Mouse (Mus musculus): ENCODE measurements around the gene Mrvi1. TPM values are rescaled to one million over a fixed set of nuclear protein-coding genes. Genes with fewer than 3 reads are reported as not detected.

The Mrvi1 gene
- polyA plus RNA-seq, 1 experiment = 1.7 TPM

DNA sequence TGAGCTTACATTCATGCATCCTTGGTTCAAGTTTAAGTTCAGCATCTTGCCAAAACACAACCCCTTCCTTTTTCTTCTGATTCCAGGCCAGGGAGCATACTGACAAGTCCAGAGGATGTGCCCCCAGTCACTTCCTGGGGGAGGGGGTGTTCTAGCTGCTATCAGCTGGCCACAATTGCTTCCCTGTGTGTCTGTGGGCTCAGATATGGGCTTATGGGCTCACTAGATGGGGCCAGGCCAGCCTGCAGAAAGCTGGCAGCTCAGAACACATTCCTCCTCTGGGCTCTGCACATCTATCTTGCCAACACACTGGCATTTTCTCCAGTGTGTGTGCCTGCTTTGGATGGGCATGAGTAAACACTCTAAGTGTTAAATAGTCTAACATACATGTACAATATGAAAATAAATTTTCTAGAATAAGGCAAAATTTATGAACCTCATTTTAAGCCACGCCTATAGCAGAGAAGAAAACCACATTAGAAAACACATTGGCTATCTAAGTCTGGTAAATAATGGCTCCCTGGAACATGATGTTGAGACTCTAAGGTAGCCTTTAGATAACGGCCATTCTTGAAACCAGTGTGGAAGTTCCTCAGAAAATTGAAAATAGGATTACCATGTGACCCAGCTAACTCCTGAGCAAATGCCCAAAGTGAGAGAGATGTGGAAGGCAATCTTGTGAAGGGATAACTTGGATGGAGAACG lies 22.0 kb upstream of the Mrvi1 start:
- TF ChIP-seq POLR2A (IDR thresholded peaks at IDR 0.05; ENCODE audit: borderline replicate concordance, extremely low read depth, insufficient read depth, insufficient read length, poor library complexity, severe bottlenecking) (no peak), CTCF (IDR thresholded peaks at IDR 0.05; ENCODE audit: borderline replicate concordance, extremely low read depth, insufficient read depth, insufficient read length) (no peak)
- no peak for DNase-seq (ENCODE audit: low read depth)

DNA sequence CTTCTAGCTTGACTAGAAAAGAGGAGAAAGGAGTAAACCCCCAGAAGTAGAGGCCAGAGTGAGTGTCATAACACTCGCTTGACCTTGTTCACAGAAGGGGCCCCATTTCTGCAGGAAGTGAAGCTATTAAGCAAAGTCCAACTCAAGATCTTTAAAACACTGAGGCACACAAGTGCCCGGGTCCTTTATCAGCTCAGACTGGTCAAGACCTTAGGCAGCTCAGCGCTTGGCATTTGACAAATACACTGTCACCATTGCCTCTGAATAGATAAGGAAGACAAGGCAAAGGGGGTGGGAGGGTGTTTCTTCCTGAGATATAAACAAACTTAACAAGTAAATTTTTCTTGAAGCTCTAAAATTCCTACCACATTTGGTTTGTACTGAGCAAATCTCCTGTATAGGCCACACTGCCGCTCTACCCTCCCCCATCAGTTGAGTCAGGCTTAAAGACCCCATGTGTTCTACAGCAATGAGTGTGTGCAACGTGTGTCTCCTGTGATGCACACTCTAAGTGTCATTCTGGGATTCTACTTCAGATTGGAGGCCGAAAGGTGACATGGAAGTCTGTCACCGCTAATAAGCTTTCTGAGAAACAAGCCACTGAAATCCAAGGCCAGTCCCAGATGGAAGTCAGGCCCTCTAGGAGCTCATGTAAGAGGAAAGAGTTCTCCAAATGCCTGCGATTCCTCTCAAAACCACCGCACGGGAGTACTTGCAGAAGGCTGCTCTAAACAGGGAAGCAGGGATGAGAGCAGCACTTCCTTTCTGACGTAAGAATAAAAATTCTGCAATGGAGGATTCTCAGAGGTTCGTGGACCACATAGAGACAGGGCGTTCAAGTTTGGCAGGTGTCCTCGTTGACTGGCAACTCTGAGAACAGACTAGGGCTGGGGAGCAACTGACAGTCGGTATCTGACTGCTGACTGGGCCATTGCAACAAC lies 16.9 kb upstream of the Mrvi1 start:
- no peak for DNase-seq (ENCODE audit: low read depth)

DNA sequence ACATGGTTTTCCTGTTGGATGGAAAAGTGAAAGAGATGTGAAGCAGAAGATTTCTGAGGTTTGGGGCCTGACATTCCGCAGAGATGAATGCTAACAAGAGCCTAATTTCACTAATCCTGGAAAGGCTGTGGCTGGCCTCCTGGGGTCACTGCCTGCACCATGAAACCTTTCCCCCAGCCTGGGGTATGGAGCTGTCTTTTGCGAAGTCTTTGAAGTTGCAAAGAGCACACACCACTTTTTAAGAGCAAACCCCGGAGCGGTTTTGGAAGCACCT lies 8.9 kb upstream of the Mrvi1 start:
- DNase-seq (ENCODE audit: low read depth) = no peak
- TF ChIP-seq CTCF (IDR thresholded peaks at IDR 0.05; ENCODE audit: borderline replicate concordance, extremely low read depth, insufficient read depth, insufficient read length) (no peak), POLR2A (IDR thresholded peaks at IDR 0.05; ENCODE audit: borderline replicate concordance, extremely low read depth, insufficient read depth, insufficient read length, poor library complexity, severe bottlenecking) (no peak)

More for the DNA sequence above, 16.9 kb upstream of the Mrvi1 start:
- TF ChIP-seq CTCF (IDR thresholded peaks at IDR 0.05; ENCODE audit: borderline replicate concordance, extremely low read depth, insufficient read depth, insufficient read length) = no peak
- no peak for TF ChIP-seq POLR2A (IDR thresholded peaks at IDR 0.05; ENCODE audit: borderline replicate concordance, extremely low read depth, insufficient read depth, insufficient read length, poor library complexity, severe bottlenecking)

DNA sequence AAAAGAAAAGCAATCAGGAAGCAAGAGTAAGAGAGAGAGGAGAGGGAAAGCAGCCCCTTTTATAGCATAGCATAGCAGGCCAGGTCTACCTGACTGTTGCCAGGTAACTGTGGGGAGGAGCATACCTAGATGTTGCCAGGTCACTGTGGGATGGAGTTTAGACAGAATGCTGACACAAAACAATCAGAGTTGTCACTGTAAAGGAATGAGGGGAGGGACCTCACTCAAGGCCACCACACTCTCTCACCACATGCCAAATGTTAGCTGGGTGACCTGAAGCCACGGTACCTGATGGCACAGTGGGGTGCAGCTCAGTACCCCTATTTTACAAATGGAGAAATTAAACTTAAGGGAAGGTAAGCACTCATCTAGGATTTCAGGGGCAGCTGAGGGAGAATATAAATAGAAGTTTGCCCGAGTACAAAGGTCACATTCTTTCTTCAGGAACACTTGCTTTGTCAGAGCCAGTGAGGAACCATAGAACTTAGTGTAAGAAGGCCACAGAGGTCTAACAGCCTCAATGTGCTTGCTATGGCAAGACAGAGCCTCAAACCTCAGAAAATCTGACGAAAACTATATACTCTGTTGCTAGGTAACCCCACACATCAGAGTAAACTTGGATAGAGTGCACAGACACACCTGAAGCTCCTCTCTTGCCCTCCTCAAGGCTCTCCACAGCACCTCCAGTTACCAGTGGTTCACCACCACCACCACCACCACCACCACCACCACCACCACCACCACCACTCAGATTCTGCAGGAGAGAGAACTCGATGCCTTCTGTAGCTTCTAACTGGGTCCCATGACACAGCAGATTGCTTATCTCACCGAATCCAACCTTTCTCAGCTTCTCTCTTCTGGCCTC lies 8.3 kb upstream of the Mrvi1 start:
- TF ChIP-seq POLR2A (IDR thresholded peaks at IDR 0.05; ENCODE audit: borderline replicate concordance, extremely low read depth, insufficient read depth, insufficient read length, poor library complexity, severe bottlenecking) (no peak), CTCF (IDR thresholded peaks at IDR 0.05; ENCODE audit: borderline replicate concordance, extremely low read depth, insufficient read depth, insufficient read length) (no peak)
- DNase-seq (ENCODE audit: low read depth) = no peak

DNA sequence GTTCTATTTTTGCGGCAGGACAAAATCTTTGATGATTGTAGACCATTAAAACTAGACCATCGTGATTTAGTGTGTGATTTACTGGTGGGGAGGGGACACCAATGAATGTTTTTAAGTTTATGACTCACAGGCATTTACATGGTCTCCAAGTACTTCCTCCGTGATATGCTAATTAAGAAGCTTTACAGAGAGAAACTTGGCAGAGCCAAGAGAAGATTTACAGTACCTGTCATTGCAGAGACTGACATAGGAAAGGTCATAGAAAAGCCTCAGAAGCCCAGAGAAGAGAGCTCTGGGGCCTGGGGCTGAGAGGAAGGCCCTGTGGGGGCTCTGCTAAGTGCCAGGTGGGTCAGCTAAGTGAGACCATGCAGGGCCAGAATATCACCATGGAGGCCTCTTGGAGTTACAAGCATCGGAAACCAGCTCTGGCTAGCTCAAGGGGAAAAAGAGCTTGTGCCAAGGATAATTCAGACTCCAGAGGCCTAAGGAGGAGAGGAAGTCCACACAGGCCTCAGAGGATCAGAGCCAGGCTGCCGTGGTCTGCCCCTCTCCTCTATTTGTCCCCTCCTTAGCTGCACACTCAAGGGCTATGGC lies 7.1 kb upstream of the Mrvi1 start:
- TF ChIP-seq CTCF (IDR thresholded peaks at IDR 0.05; ENCODE audit: borderline replicate concordance, extremely low read depth, insufficient read depth, insufficient read length) (no peak), POLR2A (IDR thresholded peaks at IDR 0.05; ENCODE audit: borderline replicate concordance, extremely low read depth, insufficient read depth, insufficient read length, poor library complexity, severe bottlenecking) (no peak)
- no peak for DNase-seq (ENCODE audit: low read depth)

DNA sequence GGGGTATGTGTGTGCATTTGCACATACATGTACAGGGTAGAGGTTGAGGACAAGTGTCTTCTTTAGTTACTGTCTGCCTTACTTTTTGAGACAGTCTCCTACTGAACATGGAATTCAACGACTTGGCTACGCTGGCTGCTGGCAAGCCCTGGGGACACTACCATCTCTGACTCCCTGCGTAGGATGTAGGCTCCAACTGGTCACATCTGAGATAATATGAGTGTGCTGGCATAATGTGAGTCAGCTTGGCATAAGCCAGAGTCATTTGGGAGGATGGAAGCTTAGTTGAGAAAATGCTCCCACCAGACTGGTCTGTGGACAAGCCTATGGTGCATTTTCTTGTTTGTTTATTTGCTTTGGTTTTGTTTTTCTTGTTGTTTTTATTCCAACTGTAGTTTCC lies 5.8 kb upstream of the Mrvi1 start:
- DNase-seq (ENCODE audit: low read depth) = no peak
- TF ChIP-seq POLR2A (IDR thresholded peaks at IDR 0.05; ENCODE audit: borderline replicate concordance, extremely low read depth, insufficient read depth, insufficient read length, poor library complexity, severe bottlenecking) (no peak), CTCF (IDR thresholded peaks at IDR 0.05; ENCODE audit: borderline replicate concordance, extremely low read depth, insufficient read depth, insufficient read length) (no peak)

DNA sequence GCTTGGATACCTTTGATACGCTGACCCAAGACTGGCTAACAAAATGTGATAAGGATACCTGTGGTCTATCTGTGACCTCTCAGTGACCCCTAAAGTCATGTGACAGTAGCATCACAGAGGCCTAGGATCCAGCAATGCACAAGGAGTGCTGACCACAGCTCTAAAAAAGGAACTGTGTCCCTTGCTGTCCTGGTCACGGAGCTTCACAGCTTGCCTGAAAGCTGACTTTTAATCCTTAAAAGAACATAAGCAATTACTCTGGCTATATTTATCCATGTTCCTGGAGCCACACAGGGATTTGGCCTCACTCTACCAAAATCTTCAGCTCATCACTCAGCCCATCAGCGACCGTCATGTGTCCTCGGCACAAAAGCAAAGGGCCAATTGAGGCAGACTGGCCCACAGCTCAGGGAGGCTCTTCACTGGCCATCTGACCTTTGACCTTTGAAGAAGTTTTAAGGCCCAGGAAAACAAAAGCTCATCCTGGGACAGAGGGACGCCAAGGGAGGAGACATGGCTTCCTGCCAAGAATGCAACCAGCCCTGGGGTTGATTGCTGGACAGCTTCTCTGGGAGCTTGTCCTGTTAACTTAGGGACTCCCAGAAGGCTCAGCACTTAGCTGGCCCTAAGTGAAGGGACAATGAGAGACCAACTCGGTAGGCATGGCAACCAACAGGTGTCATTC lies 3.5 kb upstream of the Mrvi1 start:
- DNase-seq (ENCODE audit: low read depth) = no peak

DNA sequence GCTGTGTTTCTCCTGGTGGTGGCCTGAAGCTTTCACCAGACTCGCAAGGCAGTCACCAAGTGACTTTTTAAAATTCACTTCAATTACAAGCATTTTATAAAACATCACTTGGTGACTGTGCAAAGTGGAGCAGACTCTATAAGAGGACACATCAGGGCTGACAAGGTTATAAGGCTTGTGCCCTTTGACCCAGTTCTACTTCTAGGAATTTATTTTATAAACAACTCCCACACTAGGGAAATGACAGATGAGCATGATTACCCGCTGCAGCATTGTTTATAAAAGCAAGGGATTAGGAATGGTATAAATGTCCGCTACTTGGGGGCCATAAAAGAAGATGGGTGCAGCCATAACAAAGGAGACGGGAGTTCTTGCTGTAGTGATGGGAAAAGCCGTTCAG lies 1.4 kb upstream of the Mrvi1 start:
- DNase-seq (ENCODE audit: low read depth) = no peak
- no peak for TF ChIP-seq CTCF (IDR thresholded peaks at IDR 0.05; ENCODE audit: borderline replicate concordance, extremely low read depth, insufficient read depth, insufficient read length)
- no peak for TF ChIP-seq POLR2A (IDR thresholded peaks at IDR 0.05; ENCODE audit: borderline replicate concordance, extremely low read depth, insufficient read depth, insufficient read length, poor library complexity, severe bottlenecking)

More for the DNA sequence above, 3.5 kb upstream of the Mrvi1 start:
- TF ChIP-seq CTCF (IDR thresholded peaks at IDR 0.05; ENCODE audit: borderline replicate concordance, extremely low read depth, insufficient read depth, insufficient read length) (no peak), POLR2A (IDR thresholded peaks at IDR 0.05; ENCODE audit: borderline replicate concordance, extremely low read depth, insufficient read depth, insufficient read length, poor library complexity, severe bottlenecking) (no peak)

DNA sequence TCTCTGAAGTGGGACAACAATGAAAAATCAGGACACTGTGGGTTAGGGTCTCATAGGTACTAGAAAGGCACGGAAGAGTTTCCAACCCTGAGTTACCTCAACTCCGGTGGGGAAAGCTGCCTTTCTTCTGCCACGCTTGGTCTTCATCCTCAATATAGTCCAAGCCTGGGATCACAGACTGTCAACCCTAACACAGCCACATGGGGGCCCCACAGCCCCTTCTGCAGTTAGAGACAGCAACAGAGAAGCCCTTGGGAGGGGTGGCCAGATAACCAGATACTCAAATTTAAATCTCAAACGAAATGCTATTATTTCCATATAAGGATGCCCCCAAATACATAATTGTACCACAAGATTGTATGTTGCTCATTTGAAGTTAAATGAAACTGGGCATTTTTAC lies 503 bp upstream of the Mrvi1 start:
- no peak for TF ChIP-seq POLR2A (IDR thresholded peaks at IDR 0.05; ENCODE audit: borderline replicate concordance, extremely low read depth, insufficient read depth, insufficient read length, poor library complexity, severe bottlenecking)
- TF ChIP-seq CTCF (IDR thresholded peaks at IDR 0.05; ENCODE audit: borderline replicate concordance, extremely low read depth, insufficient read depth, insufficient read length) = peak; percentile 19; the same call in 1 of the 2 replicates
- no peak for DNase-seq (ENCODE audit: low read depth)

DNA sequence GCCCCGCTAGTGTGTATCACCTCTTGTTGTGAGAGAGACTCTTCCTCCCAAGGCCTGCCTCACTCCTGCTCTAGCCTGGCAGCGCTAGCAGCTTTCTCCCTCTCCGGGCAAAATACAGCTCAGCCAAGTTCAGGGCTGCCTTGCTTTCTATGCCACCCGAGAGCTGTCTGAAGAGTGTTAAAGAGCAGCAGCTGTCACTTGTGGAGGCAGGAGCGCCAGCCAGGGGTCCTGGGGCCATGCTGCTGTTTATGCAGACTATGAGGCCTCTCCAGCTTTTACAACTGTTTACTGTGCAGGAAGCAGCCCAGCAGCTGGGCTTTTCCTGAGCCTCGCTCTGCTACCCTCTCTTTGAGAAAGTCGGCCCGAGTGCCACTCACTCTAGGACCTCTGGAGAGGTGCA lies 1.2 kb downstream of the Mrvi1 start:
- peak; percentile 20 for DNase-seq (ENCODE audit: low read depth)

More for the DNA sequence above, 1.2 kb downstream of the Mrvi1 start:
- TF ChIP-seq POLR2A (IDR thresholded peaks at IDR 0.05; ENCODE audit: borderline replicate concordance, extremely low read depth, insufficient read depth, insufficient read length, poor library complexity, severe bottlenecking) (no peak), CTCF (IDR thresholded peaks at IDR 0.05; ENCODE audit: borderline replicate concordance, extremely low read depth, insufficient read depth, insufficient read length) (no peak)

Measured in brain, embryonic 14.5 days (tissue).